Mouse (Mus musculus) layer of hippocampus, adult 9-10 months (tissue): Measurements from ENCODE around the gene Smim13.
"Not testable (repeated sequence)": the region's sequence is repeated elsewhere in the genome, so short reads cannot be mapped to it uniquely, and the experiment has no call there.

Experiments
- DNase-seq: peaks from one replicate; pipeline ENCODE4 v3.0.0; 2022; ENCODE audit warnings: low spot score

Smim13 gene

GRCm38 (mm10) chr13:41249538-41250317 lies at the start of gene Smim13:
Gene Smim13, plus strand, starts transcription at chr13:41249844.
- DNase-seq = peak; percentile 78

- no peak for DNase-seq
Measured at GRCm38 (mm10) chr13:41200861-41201260, 48.8 kb upstream of the Smim13 start.

GRCm38 (mm10) chr13:41203289-41203688 lies 46.4 kb upstream of the Smim13 start:
- no peak for DNase-seq

- no peak for DNase-seq
Measured at GRCm38 (mm10) chr13:41203691-41204090, 46.0 kb upstream of the Smim13 start.

DNA sequence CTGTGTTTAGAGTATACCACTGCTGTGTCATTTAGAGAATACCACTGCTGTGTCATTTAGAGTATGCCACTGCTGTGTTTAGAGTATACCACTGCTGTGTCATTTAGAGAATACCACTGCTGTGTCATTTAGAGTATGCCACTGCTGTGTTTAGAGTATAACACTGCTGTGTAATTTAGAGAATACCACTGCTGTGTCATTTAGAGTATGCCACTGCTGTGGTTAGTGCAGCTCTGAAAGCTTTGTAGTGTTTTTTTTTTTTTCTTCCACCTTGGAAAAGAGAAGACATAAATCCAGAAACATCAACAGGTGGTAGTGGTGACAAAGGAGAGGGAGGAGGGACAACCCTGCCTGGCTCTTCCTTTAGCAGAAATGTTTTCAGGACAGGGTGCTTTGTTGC lies 44.1 kb upstream of the Smim13 start:
- DNase-seq = not testable (repeated sequence)

GRCm38 (mm10) chr13:41206241-41206640 lies 43.4 kb upstream of the Smim13 start:
- DNase-seq = no peak

- no peak for DNase-seq
Measured at GRCm38 (mm10) chr13:41211276-41211675, 38.4 kb upstream of the Smim13 start.

DNA sequence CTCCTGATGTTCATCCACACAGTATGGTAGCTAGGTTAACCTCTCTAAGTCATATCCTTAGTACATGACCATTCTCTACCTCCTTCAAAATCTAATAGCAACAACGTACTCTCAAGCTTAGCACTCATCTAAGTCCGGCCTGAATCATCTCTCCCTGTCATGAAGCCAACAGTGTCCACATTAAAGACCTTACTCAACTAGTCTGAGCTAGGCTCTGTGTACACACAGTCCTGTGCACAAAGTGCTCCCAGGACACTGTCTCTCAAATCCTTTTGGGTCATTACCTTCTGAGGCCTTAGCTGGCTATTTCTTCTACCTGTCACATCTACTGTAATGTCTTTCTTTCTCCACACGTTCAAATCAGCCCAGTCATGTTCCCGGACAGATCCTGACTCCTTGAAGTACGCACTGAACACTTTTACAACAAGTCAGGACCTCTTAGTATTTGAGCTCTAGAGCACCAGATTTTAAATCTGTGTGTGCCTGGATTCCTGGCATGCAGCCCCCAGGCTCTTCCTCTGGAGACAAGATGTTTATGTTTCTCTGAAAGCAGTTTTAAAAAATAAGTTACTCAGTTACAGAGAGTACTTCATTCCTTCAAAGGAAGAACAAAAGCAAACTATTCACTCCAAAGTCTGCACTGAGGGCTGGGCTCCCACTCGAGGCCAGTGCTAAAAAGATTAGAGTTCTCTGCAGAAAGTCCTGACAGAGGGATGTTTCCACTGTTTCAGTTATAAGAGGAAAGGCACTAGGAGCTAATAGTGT lies 36.9 kb upstream of the Smim13 start:
- no peak for DNase-seq

GRCm38 (mm10) chr13:41215669-41216068 lies 34.0 kb upstream of the Smim13 start:
- no peak for DNase-seq

- no peak for DNase-seq
Measured at GRCm38 (mm10) chr13:41216236-41216635, 33.4 kb upstream of the Smim13 start.

DNA sequence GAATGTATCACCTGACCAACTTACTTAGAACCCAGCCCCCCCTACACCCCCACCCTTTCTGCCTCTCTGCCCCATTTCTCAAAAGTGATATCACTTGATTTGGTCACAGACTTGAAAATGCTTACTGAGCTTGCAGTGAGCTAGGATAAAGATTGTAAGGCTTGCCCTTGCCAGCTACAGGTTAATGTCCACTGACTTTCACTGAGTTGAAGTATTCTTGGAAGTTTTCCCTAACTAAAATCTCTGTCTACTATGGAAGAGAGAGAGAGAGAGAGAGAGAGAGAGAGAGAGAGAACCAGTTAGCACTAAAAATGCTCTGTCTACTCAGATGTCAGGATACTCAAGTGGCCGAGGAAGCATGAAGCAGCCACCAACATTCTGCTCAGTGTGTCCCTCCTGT lies 30.6 kb upstream of the Smim13 start:
- DNase-seq = no peak

DNA sequence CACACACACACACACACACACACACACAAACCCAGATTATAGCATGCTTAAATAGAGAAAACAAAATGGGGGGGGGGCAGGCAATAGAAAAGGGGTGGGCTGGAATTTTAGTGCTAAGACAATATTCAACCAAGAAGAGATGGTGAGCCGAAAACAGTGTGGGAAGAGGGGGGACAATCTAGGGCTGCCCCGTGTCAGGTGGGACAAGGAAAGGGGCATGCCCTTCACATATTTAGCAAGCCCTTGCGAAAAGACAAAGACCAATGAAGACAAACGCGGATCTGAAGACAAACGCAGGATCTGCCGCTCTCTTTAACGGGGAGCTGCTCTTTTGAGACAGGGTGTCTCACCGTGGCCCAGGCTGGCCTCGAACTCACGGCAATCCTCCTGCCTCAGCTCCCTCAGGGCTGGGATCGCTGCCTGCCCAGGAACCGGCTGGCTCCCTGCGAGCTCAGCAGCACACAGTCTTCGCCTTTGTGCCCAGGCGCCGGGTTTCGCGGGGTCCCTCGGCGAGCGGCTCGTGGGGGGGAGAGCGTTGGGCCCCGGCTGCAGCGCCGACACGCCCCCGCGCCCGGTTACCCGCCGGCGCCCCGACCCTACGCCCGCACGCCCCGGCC lies 29.8 kb upstream of the Smim13 start:
- DNase-seq = no peak

DNA sequence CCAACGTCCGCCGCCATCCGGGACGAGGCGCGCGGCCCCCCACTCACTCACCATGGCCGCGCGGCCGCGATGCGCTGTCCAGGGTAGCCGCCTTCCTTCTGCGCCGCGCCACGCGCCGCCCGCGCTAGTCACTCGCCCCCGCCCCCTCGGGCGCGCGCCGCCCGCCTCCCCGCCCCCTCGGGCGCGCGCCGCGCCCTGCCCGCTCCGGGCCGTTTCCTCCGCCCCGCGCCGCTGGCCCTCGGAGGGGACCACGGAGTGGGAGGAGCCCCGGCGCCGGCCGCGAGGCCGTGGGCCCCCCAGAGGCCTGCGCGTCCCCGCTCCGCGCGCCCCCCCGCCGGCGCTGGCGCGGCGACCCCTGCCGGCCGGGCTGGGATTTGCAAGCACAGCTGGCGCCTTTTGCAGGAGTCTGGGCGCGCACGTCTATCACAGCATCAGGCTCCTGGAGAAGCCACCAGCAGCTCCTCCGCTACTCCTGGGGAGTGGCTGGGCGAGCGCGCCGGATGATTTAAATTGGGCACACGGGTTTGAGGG lies 29.3 kb upstream of the Smim13 start, which contains the start of gene Elovl2:
Gene Elovl2 (minus strand): TSS at position 102 of the 531 bp plus-strand sequence.
- no peak for DNase-seq

DNA sequence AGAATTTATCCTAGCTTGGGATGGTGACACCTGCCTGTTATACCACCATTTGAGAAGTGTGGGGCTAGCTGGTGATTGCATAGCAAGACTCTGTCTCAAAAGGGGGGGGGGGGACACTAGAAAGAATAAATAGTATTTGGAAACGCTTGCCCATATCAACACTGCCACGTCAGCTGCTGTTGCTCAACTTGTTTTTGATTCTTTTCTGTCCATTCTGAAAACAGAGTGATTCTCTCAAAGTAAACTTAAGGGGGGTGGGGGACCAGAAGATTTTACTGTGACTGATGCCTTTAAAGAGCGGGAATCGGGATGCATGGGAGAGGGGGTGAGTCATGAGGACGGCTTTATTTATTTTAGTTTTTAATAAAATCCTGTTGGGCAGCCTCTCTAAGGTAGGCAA lies 23.1 kb upstream of the Smim13 start:
- DNase-seq = no peak

DNA sequence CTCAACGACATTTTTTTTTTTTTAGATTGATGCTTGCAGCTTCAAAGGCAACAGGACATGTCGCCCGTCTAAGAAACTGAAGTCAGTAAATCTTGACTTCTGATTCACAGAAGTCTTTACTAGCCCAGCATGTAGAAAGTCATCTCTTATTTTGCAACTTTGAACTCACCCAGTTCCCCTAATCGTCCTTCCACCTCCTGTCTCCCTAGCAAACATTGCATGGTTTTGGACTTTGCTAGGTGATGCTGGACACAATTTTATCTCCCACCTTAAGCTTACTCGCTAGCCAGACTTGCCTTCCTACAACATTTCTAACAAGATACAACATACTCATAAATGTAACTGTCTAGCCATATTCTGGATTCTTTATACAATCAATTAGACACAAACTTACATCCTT lies 21.6 kb upstream of the Smim13 start:
- DNase-seq = no peak

GRCm38 (mm10) chr13:41230256-41230655 lies 19.4 kb upstream of the Smim13 start:
- DNase-seq = no peak

GRCm38 (mm10) chr13:41231389-41231983 lies 18.2 kb upstream of the Smim13 start:
- no peak for DNase-seq

DNA sequence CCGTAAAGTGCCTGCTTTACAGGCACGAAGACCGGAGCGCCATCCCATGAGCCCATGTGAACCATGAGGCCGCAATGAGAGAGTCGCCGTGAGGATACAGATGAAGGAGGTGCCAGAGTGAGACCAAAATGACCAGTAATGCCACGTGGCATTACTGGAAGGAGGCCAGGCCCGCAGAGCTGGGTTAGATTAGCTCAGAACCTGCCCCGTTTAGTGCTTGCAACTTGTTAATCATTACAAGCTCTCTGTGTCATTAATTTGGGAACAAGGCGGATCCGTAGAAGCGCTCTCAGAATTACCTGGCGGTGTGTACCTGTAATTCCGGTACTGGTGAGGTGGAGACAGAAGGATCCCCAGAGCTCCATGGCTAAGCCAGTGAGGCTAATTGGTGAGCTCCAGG lies 17.4 kb upstream of the Smim13 start:
- no peak for DNase-seq

DNA sequence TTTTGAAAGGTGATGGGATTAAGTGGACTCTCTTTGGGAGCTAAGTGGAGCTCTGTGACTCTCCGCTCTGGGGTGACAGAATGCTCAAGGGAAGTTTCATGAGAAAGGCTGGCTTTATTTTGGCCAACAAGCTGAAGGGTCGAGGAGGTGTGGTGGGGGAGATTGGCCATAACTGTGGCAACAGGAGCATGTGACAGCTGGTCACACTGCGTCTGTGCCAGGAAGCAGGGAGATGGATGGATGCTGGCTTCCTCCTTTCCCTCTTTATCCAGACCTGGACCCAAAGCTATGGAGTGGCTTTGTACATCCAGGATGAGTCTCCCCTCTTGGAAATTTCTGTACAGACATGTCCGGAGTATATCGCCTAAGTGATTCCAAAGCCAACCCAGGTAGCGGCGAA lies 16.4 kb upstream of the Smim13 start:
- DNase-seq = no peak

DNA sequence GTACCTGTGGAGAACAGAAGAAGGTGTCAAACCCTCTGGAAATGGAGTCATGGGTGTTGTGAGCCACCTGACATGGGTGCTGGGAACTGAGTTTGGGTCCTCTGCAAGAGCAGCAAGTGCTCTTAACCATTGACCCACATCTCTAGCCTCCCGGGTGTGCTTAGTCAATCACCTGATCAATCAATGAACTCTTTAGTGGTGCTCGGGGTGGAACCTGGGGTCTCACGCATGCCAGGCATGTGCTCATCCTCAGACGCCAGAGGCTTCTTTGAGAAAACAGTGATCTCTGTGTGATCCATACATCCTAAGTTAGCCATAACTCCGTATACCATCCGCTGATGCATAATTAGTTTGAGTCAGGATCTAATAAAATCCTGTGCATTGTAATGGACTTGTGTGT lies 14.5 kb upstream of the Smim13 start:
- DNase-seq = no peak

- DNase-seq = no peak
Measured at GRCm38 (mm10) chr13:41235845-41236741, 13.6 kb upstream of the Smim13 start.
